10 mouse cellular contexts compared by ENCODE assay signal in genomic region chr5:112041285-112041684, GRCm38 (mm10).
DNase-seq lines count a peak whose midpoint lies in the region; ATAC-seq and TF ChIP-seq lines count a peak whose summit lies in the region.
"Had no signal": no experiment of that assay in that cellular context is flagged by ENCODE, and none has a peak within 500 bp of the region (broad histone marks: within the 10 kb centered on the region; RNA-seq: fewer than 3 reads in every experiment).

No protein-coding gene starts in this region.

- peaks cover 32% of the 10 kb centered on the region for H3K4me1 ChIP-seq in forebrain, embryonic 14.5 days (ENCODE audit: control insufficient read depth, insufficient read depth, low read length)
- H3K4me1 ChIP-seq in neural tube, embryonic 13.5 days (replicated peaks) = peaks cover 44% of the 10 kb centered on the region

- no peaks in the 10 kb centered on the region for H3K27me3 ChIP-seq in forebrain, embryonic 14.5 days (replicated peaks; ENCODE audit: control insufficient read depth, insufficient read depth, low read length)
- no peaks in the 10 kb centered on the region for H3K27me3 ChIP-seq in neural tube, embryonic 13.5 days

- no peaks in the 10 kb centered on the region for H3K36me3 ChIP-seq in forebrain, embryonic 14.5 days (ENCODE audit: control insufficient read depth, insufficient read depth, low read length)
- H3K36me3 ChIP-seq in neural tube, embryonic 13.5 days = no peaks in the 10 kb centered on the region
- H3K36me3 ChIP-seq: limb, embryonic 12.5 days; stomach, embryonic 15.5 days had no signal

- peak overlapping the region; percentile 88 for H3K27ac ChIP-seq in forebrain, embryonic 14.5 days (ENCODE audit: low read depth, low read length)
- H3K27ac ChIP-seq in neural tube, embryonic 13.5 days (replicated peaks) = peak overlapping the region; percentile 67
- H3K27ac ChIP-seq: limb, embryonic 12.5 days; stomach, embryonic 15.5 days had no signal

- WGBS in forebrain, embryonic 14.5 days = 6% methylated on average over 4 of the region's 4 CpGs
- 20% methylated on average over 4 of the region's 4 CpGs for WGBS in neural tube, embryonic 13.5 days

- TF ChIP-seq POLR2A in brain, embryonic 14.5 days (IDR thresholded peaks at IDR 0.05; ENCODE audit: borderline replicate concordance, extremely low read depth, insufficient read depth, insufficient read length, poor library complexity, severe bottlenecking) = no peak

- H3K9me3 ChIP-seq in forebrain, embryonic 14.5 days (replicated peaks; ENCODE audit: control insufficient read depth, low read length) = no peaks in the 10 kb centered on the region
- H3K9me3 ChIP-seq in neural tube, embryonic 13.5 days = no peaks in the 10 kb centered on the region
- H3K9me3 ChIP-seq: limb, embryonic 12.5 days; stomach, embryonic 15.5 days had no signal

- H3K4me3 ChIP-seq in forebrain, embryonic 14.5 days (ENCODE audit: low read depth, low read length) = no peak overlapping the region
- H3K4me3 ChIP-seq in neural tube, embryonic 13.5 days = no peak overlapping the region
- H3K4me3 ChIP-seq: limb, embryonic 12.5 days; stomach, embryonic 15.5 days had no signal

- peak; percentile 96 for DNase-seq in brain, embryonic 14.5 days (ENCODE audit: low read depth)
- DNase-seq in forebrain, embryonic 14.5 days (ENCODE audit: low spot score) = peak; percentile 93
- DNase-seq in layer of hippocampus, adult 9-11 months = peak; percentile 40
- no peak for DNase-seq in spleen, adult 18-20 months
- DNase-seq in adrenal gland, adult 2 months = no peak
- no peak for DNase-seq in heart, postnatal 36 days
- DNase-seq: kidney, postnatal 25 days had no signal

- TF ChIP-seq CTCF in brain, embryonic 14.5 days (IDR thresholded peaks at IDR 0.05; ENCODE audit: borderline replicate concordance, extremely low read depth, insufficient read depth, insufficient read length) = no peak

- ATAC-seq in forebrain, embryonic 14.5 days = peak; percentile 94
- peak; percentile 57; the same call in 1 of the 2 replicates for ATAC-seq in neural tube, embryonic 13.5 days (ENCODE audit: low read depth)

- no peak overlapping the region for H3K9ac ChIP-seq in forebrain, embryonic 14.5 days (ENCODE audit: low read length)
- no peak overlapping the region for H3K9ac ChIP-seq in neural tube, embryonic 13.5 days
- H3K9ac ChIP-seq: limb, embryonic 12.5 days; stomach, embryonic 15.5 days had no signal

- intact Hi-C loops in heart, postnatal 36 days (cut with DNase I) = no loop called here

- no peak overlapping the region for H3K4me2 ChIP-seq in forebrain, embryonic 14.5 days (ENCODE audit: low read length)
- H3K4me2 ChIP-seq in neural tube, embryonic 13.5 days = no peak overlapping the region
- H3K4me2 ChIP-seq: limb, embryonic 12.5 days; stomach, embryonic 15.5 days had no signal

Comparison
In these comparisons a context has a peak if more than half of its experiments do, and no peak if none do; other contexts are left out.
1. DNase-seq: peak in brain, embryonic 14.5 days (single experiment), forebrain, embryonic 14.5 days (single experiment) and layer of hippocampus, adult 9-11 months (single experiment); none in spleen, adult 18-20 months (0 of 2), adrenal gland, adult 2 months (single experiment) and heart, postnatal 36 days (0 of 2).